Mouse (Mus musculus): ENCODE data around the gene Itgb6.

- no peak for TF ChIP-seq CTCF (IDR thresholded peaks at IDR 0.05; ENCODE audit: extremely low read depth, insufficient read depth, insufficient read length, insufficient replicate concordance)
- no peak for TF ChIP-seq POLR2A (IDR thresholded peaks at IDR 0.05; ENCODE audit: low read depth, low read length)
These were observed 121.6 kb downstream of the Itgb6 start for GRCm38 (mm10) chr2:60600863-60601262.

All from spleen, adult 2 months (tissue).